Mouse (Mus musculus) liver, embryonic 14.5 days (tissue): ENCODE data around the gene Igsf21. TPM values are rescaled to one million over a fixed set of nuclear protein-coding genes. Genes with fewer than 3 reads are reported as not detected.

Experiments
- ATAC-seq: fragments of 200-750 bp; cut with Nextera tagmentation; 2 replicates; pipeline ENCODE4 v1.8.0; 2017; ENCODE audit warnings: moderate number of reproducible peaks, mild to moderate bottlenecking, moderate library complexity; ENCODE audit not compliant: insufficient read depth
- DNase-seq, 3 experiments: peaks; one replicate each; pipeline ENCODE4 v3.0.0-alpha.2; 2012 to 2013; ENCODE audit warnings: low read depth in 3 of 3, low spot score in 3 of 3
- H3K27ac ChIP-seq: fragments of 300-500 bp; sonication (generic); 2 replicates; pipeline ENCODE4 v1.5.1; 2014; ENCODE audit warnings: moderate library complexity, mild to moderate bottlenecking, control low read depth, inconsistent platforms
- H3K27me3 ChIP-seq: fragments of 300-500 bp; sonication (generic); 2 replicates; pipeline ENCODE4 v1.6.1; 2014; ENCODE audit warnings: mild to moderate bottlenecking, low read length, moderate library complexity; ENCODE audit not compliant: control insufficient read depth, insufficient read depth
- H3K36me3 ChIP-seq: fragments of 300-500 bp; sonication (generic); replicated peaks from 2 replicates; pipeline ENCODE4 v1.6.1; 2014; ENCODE audit warnings: low read depth; ENCODE audit not compliant: control insufficient read depth, insufficient read depth
- H3K4me1 ChIP-seq, 2 experiments: fragments of 200-500 bp in 1 of 2; fragments of 300-500 bp in 1 of 2; sonication (generic) in 1 of 2; replicated peaks; 2 replicates each; pipeline ENCODE4 v1.6.1; 2012 to 2014; ENCODE audit warnings: antibody characterized with exemption in 1 of 2, inconsistent platforms in 1 of 2, low read length in 1 of 2; ENCODE audit not compliant: control insufficient read depth in 2 of 2, insufficient read depth in 2 of 2
- H3K4me2 ChIP-seq: fragments of 300-500 bp; sonication (generic); 2 replicates; pipeline ENCODE4 v1.6.1; 2014; ENCODE audit warnings: low read depth, mild to moderate bottlenecking, control low read depth, moderate library complexity
- H3K4me3 ChIP-seq, 2 experiments: fragments of 200-500 bp in 1 of 2; fragments of 300-500 bp in 1 of 2; sonication (generic) in 1 of 2; 2 replicates each; pipeline ENCODE4 v1.5.1; 2012 to 2014; ENCODE audit warnings: low read depth in 2 of 2, low read length in 2 of 2, mild to moderate bottlenecking in 2 of 2, control low read depth in 1 of 2, inconsistent platforms in 1 of 2, moderate library complexity in 1 of 2; ENCODE audit not compliant: insufficient read depth in 1 of 2
- H3K9ac ChIP-seq: fragments of 300-500 bp; sonication (generic); replicated peaks from 2 replicates; pipeline ENCODE4 v1.6.1; 2014; ENCODE audit warnings: mild to moderate bottlenecking, control low read depth, moderate library complexity
- H3K9me3 ChIP-seq: fragments of 300-500 bp; sonication (generic); 2 replicates; pipeline ENCODE4 v1.6.1; 2016; ENCODE audit warnings: low read length, mixed read lengths; ENCODE audit not compliant: control insufficient read depth
- CTCF ChIP-seq: IDR thresholded peaks from 2 replicates; pipeline ENCODE4 v1.5.1; 2016; ENCODE audit warnings: antibody characterized with exemption, low read depth, control low read depth
- EP300 ChIP-seq: IDR thresholded peaks from 2 replicates; pipeline ENCODE4 v1.6.1; 2016; ENCODE audit warnings: antibody characterized with exemption, low read depth
- WGBS: fragments of 180-500 bp; shearing (Covaris S2); extraction: QIAGEN DNeasy Blood & Tissue Kit; methylation state at CpG from one replicate; pipeline ENCODE4 v1.1.7; 2014; ENCODE audit not compliant: insufficient replicate concordance; 5-methylcytosine and 5-hydroxymethylcytosine counted together
- polyA plus RNA-seq, 2 experiments: library from polyadenylated mRNA; depleted of rRNA in 1 of 2; stranded (reverse) in 1 of 2; unstranded in 1 of 2; fragments of >200 nt; fragmentation: Nextera tagmentation in 1 of 2; extraction: Ambion mirVana in 1 of 2; gene quantifications; 2 replicates each; pipeline versions ENCODE4 v1.2.1 to v1.2.3; 2012 to 2014

The Igsf21 gene
- polyA plus RNA-seq, 2 experiments = 0.18 TPM; not detected in 1

DNA sequence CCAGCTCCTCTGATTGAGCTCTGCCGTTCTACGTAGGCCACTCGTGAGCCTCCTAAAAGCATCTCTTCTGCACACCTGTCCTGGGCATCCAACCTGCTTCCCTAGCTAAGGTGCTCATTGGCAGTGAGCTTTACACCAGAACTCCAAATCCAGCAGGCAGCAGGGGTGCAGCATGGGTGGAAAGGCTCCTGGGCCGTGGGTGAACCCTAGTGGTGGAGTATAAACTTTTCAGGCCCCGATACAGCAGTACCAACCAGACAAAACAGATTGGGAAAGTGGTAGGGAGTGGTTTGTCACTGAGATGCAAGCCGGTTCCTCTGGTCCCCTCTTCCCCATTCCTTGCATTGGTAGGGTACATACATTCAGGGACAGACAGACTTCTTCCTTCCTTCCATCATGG lies 170.2 kb downstream of the Igsf21 start:
- no peaks in the 10 kb centered on the region for H3K9me3 ChIP-seq
- 54% methylated on average over 6 of the region's 6 CpGs for WGBS
- H3K36me3 ChIP-seq = no peaks in the 10 kb centered on the region
- no peak overlapping the region for H3K4me3 ChIP-seq
- DNase-seq = no peak
- H3K4me1 ChIP-seq = no peaks in the 10 kb centered on the region
- no peak for TF ChIP-seq CTCF
- H3K9ac ChIP-seq = no peak overlapping the region
- H3K27ac ChIP-seq = no peak overlapping the region
- ATAC-seq = no peak
- H3K27me3 ChIP-seq = no peaks in the 10 kb centered on the region
- no peak overlapping the region for H3K4me2 ChIP-seq

DNA sequence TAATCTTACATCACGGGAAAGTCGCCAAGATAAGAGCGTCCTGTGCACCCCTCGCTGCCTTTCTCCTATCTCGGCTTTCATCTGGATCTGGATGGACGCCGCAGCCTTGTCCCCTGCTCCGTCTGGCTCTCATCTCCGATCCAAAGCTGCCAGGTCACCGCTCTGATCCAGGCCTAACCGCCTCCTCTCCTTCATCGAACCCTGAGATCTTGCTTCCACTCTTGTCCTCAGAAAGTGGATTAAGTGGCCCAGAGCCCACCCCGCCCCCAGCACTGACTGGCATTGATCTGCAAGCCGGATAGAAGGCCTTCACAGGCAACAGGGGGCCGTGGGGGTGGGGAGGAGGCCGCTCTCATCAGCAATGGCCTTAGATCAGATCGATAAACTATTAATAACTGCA lies 175.5 kb downstream of the Igsf21 start:
- Histone ChIP-seq H3K4me2 (no peak overlapping the region), H3K4me1 (no peaks in the 10 kb centered on the region), H3K27ac (no peak overlapping the region), H3K9ac (no peak overlapping the region), H3K36me3 (no peaks in the 10 kb centered on the region), H3K9me3 (peaks cover 3% of the 10 kb centered on the region; the same call in 1 of the 2 replicates), H3K27me3 (no peaks in the 10 kb centered on the region), H3K4me3 (no peak overlapping the region)
- no peak for DNase-seq
- no peak for TF ChIP-seq CTCF
- no peak for ATAC-seq
- 20% methylated on average over 17 of the region's 17 CpGs for WGBS

DNA sequence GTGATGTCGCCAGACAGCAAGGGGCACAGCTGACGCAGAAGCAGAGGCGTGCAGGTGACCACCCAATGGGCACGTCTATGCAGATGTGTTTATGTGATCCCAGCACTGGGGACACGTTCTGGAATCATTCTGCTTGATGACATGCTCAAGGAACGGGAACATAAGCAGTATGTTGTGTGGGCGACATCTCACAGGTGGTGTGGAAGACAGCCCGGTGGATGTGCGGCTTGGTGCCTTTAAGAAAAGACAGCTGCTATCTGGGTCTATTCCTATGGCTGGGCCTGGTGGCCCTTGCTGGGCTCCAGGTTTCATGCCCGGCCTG lies 176.3 kb downstream of the Igsf21 start:
- Histone ChIP-seq H3K4me2 (no peak overlapping the region), H3K9ac (no peak overlapping the region), H3K4me1 (0 out of 4 replicates have a peak, but pooled peaks cover 0 to 2% of the 10 kb centered on the region in 2 experiments), H3K4me3 (no peak overlapping the region), H3K27me3 (no peaks in the 10 kb centered on the region), H3K27ac (no peak overlapping the region), H3K9me3 (peaks cover 3% of the 10 kb centered on the region; the same call in 1 of the 2 replicates), H3K36me3 (no peaks in the 10 kb centered on the region)
- DNase-seq = no peak
- WGBS = 37% methylated on average over 10 of the region's 10 CpGs
- ATAC-seq = no peak
- no peak for TF ChIP-seq CTCF
- no peak for TF ChIP-seq EP300

DNA sequence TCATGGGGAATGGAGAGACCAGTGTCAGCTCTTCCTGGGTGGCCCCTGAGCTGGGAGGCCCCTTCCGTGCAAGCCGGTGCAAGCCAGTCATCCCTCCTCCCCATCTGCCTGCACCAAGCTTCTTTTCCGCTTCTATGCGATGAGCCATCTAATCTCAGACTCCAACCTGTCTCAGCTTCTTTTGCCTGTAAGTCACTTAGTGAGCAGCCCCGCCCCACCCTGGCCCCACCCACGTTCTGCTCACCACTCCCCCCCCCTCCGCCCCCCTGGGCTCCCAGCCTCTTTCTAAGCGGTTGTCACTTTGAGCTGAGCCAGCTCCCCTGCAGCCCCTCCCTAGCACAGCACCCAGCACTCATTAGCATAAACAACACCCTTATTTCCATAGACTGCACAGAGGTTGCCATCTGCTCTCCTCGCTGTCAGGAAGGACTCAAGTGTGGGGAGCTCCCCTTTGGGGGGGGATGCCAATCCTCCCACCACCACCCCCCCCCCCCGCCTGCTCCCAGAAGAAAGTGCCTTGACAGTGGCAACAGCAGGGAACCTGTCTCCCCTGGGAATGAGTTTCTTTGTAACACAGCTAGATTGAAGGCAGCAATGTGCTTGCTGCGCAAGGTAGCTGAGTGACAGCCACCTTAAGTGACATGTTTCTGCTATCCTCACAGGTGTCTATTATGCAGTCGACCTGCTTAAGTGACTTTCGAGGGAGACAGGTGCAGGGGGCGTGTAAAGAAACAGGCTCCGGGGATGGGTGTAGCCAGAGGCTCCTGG lies 176.8 kb downstream of the Igsf21 start:
- no peak overlapping the region for H3K9ac ChIP-seq
- no peak overlapping the region for H3K4me3 ChIP-seq
- TF ChIP-seq EP300 = no peak
- TF ChIP-seq CTCF = no peak
- DNase-seq (no peak), ATAC-seq (no peak)
- no peaks in the 10 kb centered on the region for H3K36me3 ChIP-seq
- peaks cover 3% of the 10 kb centered on the region; the same call in 1 of the 2 replicates for H3K9me3 ChIP-seq
- 12% methylated on average over 15 of the region's 15 CpGs for WGBS
- H3K4me1 ChIP-seq = 0 out of 4 replicates have a peak, but pooled peaks cover 0 to 2% of the 10 kb centered on the region in 2 experiments
- H3K27me3 ChIP-seq = no peaks in the 10 kb centered on the region
- no peak overlapping the region for H3K4me2 ChIP-seq
- H3K27ac ChIP-seq = no peak overlapping the region

DNA sequence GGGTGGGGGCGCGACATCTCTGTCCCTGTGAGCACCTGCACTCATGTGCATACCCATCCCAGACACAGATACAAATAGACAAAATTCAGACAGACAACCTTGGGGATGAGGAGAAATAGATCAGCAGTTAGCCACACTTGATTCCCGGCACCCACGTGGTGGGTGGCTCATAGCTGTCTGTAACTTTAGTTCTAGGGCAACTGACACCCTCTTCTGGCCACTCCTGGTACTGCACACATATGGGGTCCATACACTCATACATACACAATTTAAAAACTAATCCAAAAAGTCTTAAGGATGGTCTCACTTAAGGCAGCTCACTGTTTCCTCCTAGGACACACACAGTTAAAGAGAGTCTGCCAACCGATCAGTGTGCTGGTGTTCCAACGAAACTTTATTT lies 178.1 kb downstream of the Igsf21 start:
- H3K27ac ChIP-seq = no peak overlapping the region
- DNase-seq = no peak
- no peaks in the 10 kb centered on the region for H3K36me3 ChIP-seq
- no peak overlapping the region for H3K9ac ChIP-seq
- H3K27me3 ChIP-seq = no peaks in the 10 kb centered on the region
- 0 out of 4 replicates have a peak, but pooled peaks cover 0 to 4% of the 10 kb centered on the region in 2 experiments for H3K4me1 ChIP-seq
- ATAC-seq = no peak
- no peak overlapping the region for H3K4me2 ChIP-seq
- peaks cover 3% of the 10 kb centered on the region; the same call in 1 of the 2 replicates for H3K9me3 ChIP-seq
- 80% methylated on average over 6 of the region's 6 CpGs for WGBS
- no peak overlapping the region for H3K4me3 ChIP-seq
- TF ChIP-seq EP300 = no peak
- TF ChIP-seq CTCF = 0 out of 2 replicates have a peak, but pooled peaks have one; percentile 24
